Mouse (Mus musculus): ENCODE results near the gene Smad3. TPM values are rescaled to one million over a fixed set of nuclear protein-coding genes. Genes with fewer than 3 reads are reported as not detected.

Smad3 gene
- polyA plus RNA-seq, 1 experiment from 2014 or later, result 13.2 TPM

GRCm38 (mm10) chr9:63753359-63753758 lies 4.4 kb downstream of the Smad3 start:
- H3K27me3 ChIP-seq, result 0 out of 2 replicates have a peak, but pooled peaks cover 1% of the 10 kb centered on the region
- H3K4me2 ChIP-seq, result peak overlapping the region; percentile 98
- H3K4me3 ChIP-seq, result peak overlapping the region; percentile 74; the same call in 1 of the 2 replicates
- H3K9me3 ChIP-seq, result no peaks in the 10 kb centered on the region
- no peak overlapping the region for H3K27ac ChIP-seq (replicated peaks)
- no peaks in the 10 kb centered on the region for H3K36me3 ChIP-seq
- H3K9ac ChIP-seq, result peak overlapping the region; percentile 34; the same call in 1 of the 2 replicates
- H3K4me1 ChIP-seq (replicated peaks), result peaks cover 86% of the 10 kb centered on the region
- ATAC-seq (ENCODE audit: low read depth), result no peak
- WGBS, result 79% methylated on average over 8 of the region's 8 CpGs

GRCm38 (mm10) chr9:63752576-63752975 lies 5.2 kb downstream of the Smad3 start:
- Histone ChIP-seq H3K27me3 (no peaks in the 10 kb centered on the region), H3K27ac (replicated peaks) (no peak overlapping the region), H3K4me3 (no peak overlapping the region), H3K4me1 (replicated peaks) (peaks cover 86% of the 10 kb centered on the region), H3K4me2 (no peak overlapping the region), H3K9ac (no peak overlapping the region), H3K9me3 (no peaks in the 10 kb centered on the region), H3K36me3 (no peaks in the 10 kb centered on the region)
- WGBS, result 83% methylated on average over 7 of the region's 7 CpGs
- ATAC-seq (ENCODE audit: low read depth), result no peak

GRCm38 (mm10) chr9:63751325-63751724 lies 6.5 kb downstream of the Smad3 start:
- Histone ChIP-seq H3K4me3 (no peak overlapping the region), H3K4me2 (no peak overlapping the region), H3K9ac (no peak overlapping the region), H3K4me1 (replicated peaks) (peaks cover 84% of the 10 kb centered on the region), H3K27me3 (no peaks in the 10 kb centered on the region; the same call in 1 of the 2 replicates), H3K9me3 (no peaks in the 10 kb centered on the region), H3K27ac (replicated peaks) (no peak overlapping the region), H3K36me3 (no peaks in the 10 kb centered on the region)
- no peak for ATAC-seq (ENCODE audit: low read depth)
- WGBS, result 73% methylated on average over 4 of the region's 4 CpGs

GRCm38 (mm10) chr9:63750360-63750974 lies 7.3 kb downstream of the Smad3 start:
- ATAC-seq (ENCODE audit: low read depth), result no peak
- Histone ChIP-seq H3K27me3 (no peaks in the 10 kb centered on the region; the same call in 1 of the 2 replicates), H3K27ac (replicated peaks) (peak overlapping the region; percentile 39; the same call in 1 of the 2 replicates), H3K4me3 (no peak overlapping the region), H3K9me3 (no peaks in the 10 kb centered on the region), H3K9ac (peak overlapping the region; percentile 38; the same call in 1 of the 2 replicates), H3K4me1 (replicated peaks) (peaks cover 84% of the 10 kb centered on the region), H3K36me3 (no peaks in the 10 kb centered on the region), H3K4me2 (peak overlapping the region; percentile 11)
- WGBS, result 23% methylated on average over 10 of the region's 10 CpGs

GRCm38 (mm10) chr9:63749296-63749915 lies 8.4 kb downstream of the Smad3 start:
- 54% methylated on average over 15 of the region's 15 CpGs for WGBS
- peaks cover 83% of the 10 kb centered on the region for H3K4me1 ChIP-seq (replicated peaks)
- no peak overlapping the region; the same call in 1 of the 2 replicates for H3K27ac ChIP-seq (replicated peaks)
- no peaks in the 10 kb centered on the region for H3K36me3 ChIP-seq
- no peak for ATAC-seq (ENCODE audit: low read depth)
- no peak overlapping the region for H3K4me3 ChIP-seq
- no peaks in the 10 kb centered on the region for H3K9me3 ChIP-seq
- no peak overlapping the region for H3K9ac ChIP-seq
- no peak overlapping the region for H3K4me2 ChIP-seq
- H3K27me3 ChIP-seq, result no peaks in the 10 kb centered on the region; the same call in 1 of the 2 replicates

- ATAC-seq (ENCODE audit: low read depth), result no peak
Measured at GRCm38 (mm10) chr9:63747645-63748295, 10.0 kb downstream of the Smad3 start.

GRCm38 (mm10) chr9:63746980-63747379 lies 10.8 kb downstream of the Smad3 start:
- Histone ChIP-seq H3K27ac (replicated peaks) (no peak overlapping the region), H3K4me2 (no peak overlapping the region), H3K9me3 (no peaks in the 10 kb centered on the region), H3K36me3 (no peaks in the 10 kb centered on the region), H3K27me3 (no peaks in the 10 kb centered on the region; the same call in 1 of the 2 replicates), H3K4me3 (no peak overlapping the region), H3K4me1 (replicated peaks) (peaks cover 86% of the 10 kb centered on the region), H3K9ac (no peak overlapping the region)
- ATAC-seq (ENCODE audit: low read depth), result no peak
- 92% methylated on average over 3 of the region's 3 CpGs for WGBS

More at GRCm38 (mm10) chr9:63747645-63748295, 10.0 kb downstream of the Smad3 start:
- Histone ChIP-seq H3K27me3 (no peaks in the 10 kb centered on the region; the same call in 1 of the 2 replicates), H3K9ac (no peak overlapping the region), H3K4me3 (no peak overlapping the region), H3K36me3 (no peaks in the 10 kb centered on the region), H3K4me2 (no peak overlapping the region), H3K9me3 (no peaks in the 10 kb centered on the region), H3K27ac (replicated peaks) (no peak overlapping the region), H3K4me1 (replicated peaks) (peaks cover 83% of the 10 kb centered on the region)
- 71% methylated on average over 9 of the region's 9 CpGs for WGBS

- H3K27me3 ChIP-seq, result no peaks in the 10 kb centered on the region; the same call in 1 of the 2 replicates
- H3K27ac ChIP-seq (replicated peaks), result 0 out of 2 replicates have a peak overlapping the region, but pooled peaks have one; percentile 2
- no peak overlapping the region for H3K4me3 ChIP-seq
- peaks cover 87% of the 10 kb centered on the region for H3K4me1 ChIP-seq (replicated peaks)
- no peaks in the 10 kb centered on the region for H3K9me3 ChIP-seq
- H3K36me3 ChIP-seq, result no peaks in the 10 kb centered on the region
- H3K4me2 ChIP-seq, result no peak overlapping the region
- WGBS, result 44% methylated on average over 19 of the region's 19 CpGs
- peak overlapping the region; percentile 1; the same call in 1 of the 2 replicates for H3K9ac ChIP-seq
- ATAC-seq (ENCODE audit: low read depth), result no peak; the same call in 1 of the 2 replicates
Measured at GRCm38 (mm10) chr9:63745821-63746632, 11.8 kb downstream of the Smad3 start.

GRCm38 (mm10) chr9:63744595-63744994 lies 13.2 kb downstream of the Smad3 start:
- 90% methylated on average over 5 of the region's 5 CpGs for WGBS
- Histone ChIP-seq H3K4me2 (no peak overlapping the region), H3K4me1 (replicated peaks) (peaks cover 79% of the 10 kb centered on the region), H3K27me3 (no peaks in the 10 kb centered on the region; the same call in 1 of the 2 replicates), H3K4me3 (no peak overlapping the region), H3K36me3 (no peaks in the 10 kb centered on the region), H3K9ac (no peak overlapping the region), H3K9me3 (no peaks in the 10 kb centered on the region), H3K27ac (replicated peaks) (no peak overlapping the region)
- no peak for ATAC-seq (ENCODE audit: low read depth)

GRCm38 (mm10) chr9:63743775-63744174 lies 14.0 kb downstream of the Smad3 start:
- ATAC-seq (ENCODE audit: low read depth), result no peak
- no peak overlapping the region for H3K9ac ChIP-seq
- H3K4me1 ChIP-seq (replicated peaks), result peaks cover 74% of the 10 kb centered on the region
- H3K36me3 ChIP-seq, result no peaks in the 10 kb centered on the region
- no peak overlapping the region for H3K4me3 ChIP-seq
- no peaks in the 10 kb centered on the region for H3K9me3 ChIP-seq
- no peaks in the 10 kb centered on the region; the same call in 1 of the 2 replicates for H3K27me3 ChIP-seq
- H3K4me2 ChIP-seq, result no peak overlapping the region
- 91% methylated on average over 11 of the region's 11 CpGs for WGBS
- no peak overlapping the region for H3K27ac ChIP-seq (replicated peaks)

- Histone ChIP-seq H3K36me3 (no peaks in the 10 kb centered on the region), H3K9me3 (no peaks in the 10 kb centered on the region), H3K4me3 (no peak overlapping the region), H3K9ac (no peak overlapping the region), H3K27ac (replicated peaks) (0 out of 2 replicates have a peak overlapping the region, but pooled peaks have one; percentile 13), H3K27me3 (no peaks in the 10 kb centered on the region; the same call in 1 of the 2 replicates), H3K4me2 (no peak overlapping the region), H3K4me1 (replicated peaks) (peaks cover 79% of the 10 kb centered on the region)
- WGBS, result 55% methylated on average over 13 of the region's 13 CpGs
- ATAC-seq (ENCODE audit: low read depth), result no peak
Measured at GRCm38 (mm10) chr9:63742887-63743660, 14.7 kb downstream of the Smad3 start.
